Mouse (Mus musculus): ENCODE results near the gene Atl1. TPM values are rescaled to one million over a fixed set of nuclear protein-coding genes. Genes with fewer than 3 reads are reported as not detected.

Gene Atl1
- 3.7 TPM for polyA plus RNA-seq (2014; fragmentation: Illumina TruSeq; extraction: RNeasy Lipid Tissue Mini Kit (QIAGEN cat#74804); ENCODE audit: low read depth, low replicate concordance)

GRCm38 (mm10) chr12:69892371-69893251, at the start of gene Atl1, which contains the start of gene Map4k5:
Gene Atl1 (plus strand): TSS chr12:69892614.
Gene Map4k5 (minus strand): TSS chr12:69893200.

DNA sequence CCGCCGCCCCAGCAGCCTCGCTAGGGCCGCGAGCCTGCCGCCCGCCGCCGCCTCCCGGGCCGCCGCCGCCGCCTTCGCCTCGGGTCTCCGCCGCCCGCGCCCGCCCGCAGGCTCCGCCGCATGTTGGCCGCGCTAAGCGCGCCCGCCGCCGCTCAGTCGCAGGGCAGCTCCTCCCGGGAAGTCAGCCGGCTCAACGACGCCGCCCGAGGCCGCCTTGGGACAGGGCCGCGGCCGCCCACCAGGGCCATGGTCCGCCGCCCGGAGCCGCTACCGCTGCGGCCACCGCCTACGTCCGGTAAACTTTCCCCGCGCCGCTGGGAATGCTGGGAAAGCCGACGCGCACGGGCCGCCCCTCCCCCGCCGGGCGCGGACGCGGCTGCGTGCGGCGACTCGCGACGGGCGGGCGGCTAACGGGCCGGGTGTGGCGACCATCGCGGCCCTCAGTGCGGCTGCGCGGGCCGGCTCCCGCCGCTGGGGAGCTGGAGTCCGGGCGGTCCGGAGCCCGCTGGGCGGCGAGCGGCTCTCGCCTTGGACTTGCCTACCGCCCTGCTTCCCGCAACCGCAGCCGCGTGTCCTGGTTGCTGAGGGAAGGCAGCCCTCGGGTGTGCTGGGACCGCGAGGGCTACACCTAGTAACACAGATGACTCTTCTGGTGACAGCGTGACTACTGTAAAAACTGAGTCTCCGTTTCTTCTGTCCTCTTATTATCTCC, 94.5 kb downstream of the Atl1 start, which contains the start of gene Sav1:
Gene Sav1 (minus strand): TSS at position 217 of the 712 bp plus-strand sequence.

Other genes with a start within 250 kb of the Atl1 start
- gene Sos2, start 210.8 kb upstream of the Atl1 start, polyA plus RNA-seq (2014; fragmentation: Illumina TruSeq; extraction: RNeasy Lipid Tissue Mini Kit (QIAGEN cat#74804); ENCODE audit: low read depth, low replicate concordance): 29.3 TPM
- gene L2hgdh, start 167.7 kb upstream of the Atl1 start, polyA plus RNA-seq (2014; fragmentation: Illumina TruSeq; extraction: RNeasy Lipid Tissue Mini Kit (QIAGEN cat#74804); ENCODE audit: low read depth, low replicate concordance): 11.1 TPM
- 21.8 TPM for gene Atp5s, start 167.7 kb upstream of the Atl1 start, polyA plus RNA-seq (2014; fragmentation: Illumina TruSeq; extraction: RNeasy Lipid Tissue Mini Kit (QIAGEN cat#74804); ENCODE audit: low read depth, low replicate concordance)
- 1.5 TPM for gene Cdkl1, start 101.3 kb upstream of the Atl1 start, polyA plus RNA-seq (2014; fragmentation: Illumina TruSeq; extraction: RNeasy Lipid Tissue Mini Kit (QIAGEN cat#74804); ENCODE audit: low read depth, low replicate concordance)
- gene Map4k5, start 586 bp downstream of the Atl1 start, polyA plus RNA-seq (2014; fragmentation: Illumina TruSeq; extraction: RNeasy Lipid Tissue Mini Kit (QIAGEN cat#74804); ENCODE audit: low read depth, low replicate concordance): 18.1 TPM
- 43.2 TPM for gene Sav1, start 94.4 kb downstream of the Atl1 start, polyA plus RNA-seq (2014; fragmentation: Illumina TruSeq; extraction: RNeasy Lipid Tissue Mini Kit (QIAGEN cat#74804); ENCODE audit: low read depth, low replicate concordance)
- 6.2 TPM for gene Nin, start 221.1 kb downstream of the Atl1 start, polyA plus RNA-seq (2014; fragmentation: Illumina TruSeq; extraction: RNeasy Lipid Tissue Mini Kit (QIAGEN cat#74804); ENCODE audit: low read depth, low replicate concordance)

Data from adipose tissue, adult 10 weeks (tissue).